ENCODE assay signal across 7 mouse cellular contexts in the genomic region with DNA sequence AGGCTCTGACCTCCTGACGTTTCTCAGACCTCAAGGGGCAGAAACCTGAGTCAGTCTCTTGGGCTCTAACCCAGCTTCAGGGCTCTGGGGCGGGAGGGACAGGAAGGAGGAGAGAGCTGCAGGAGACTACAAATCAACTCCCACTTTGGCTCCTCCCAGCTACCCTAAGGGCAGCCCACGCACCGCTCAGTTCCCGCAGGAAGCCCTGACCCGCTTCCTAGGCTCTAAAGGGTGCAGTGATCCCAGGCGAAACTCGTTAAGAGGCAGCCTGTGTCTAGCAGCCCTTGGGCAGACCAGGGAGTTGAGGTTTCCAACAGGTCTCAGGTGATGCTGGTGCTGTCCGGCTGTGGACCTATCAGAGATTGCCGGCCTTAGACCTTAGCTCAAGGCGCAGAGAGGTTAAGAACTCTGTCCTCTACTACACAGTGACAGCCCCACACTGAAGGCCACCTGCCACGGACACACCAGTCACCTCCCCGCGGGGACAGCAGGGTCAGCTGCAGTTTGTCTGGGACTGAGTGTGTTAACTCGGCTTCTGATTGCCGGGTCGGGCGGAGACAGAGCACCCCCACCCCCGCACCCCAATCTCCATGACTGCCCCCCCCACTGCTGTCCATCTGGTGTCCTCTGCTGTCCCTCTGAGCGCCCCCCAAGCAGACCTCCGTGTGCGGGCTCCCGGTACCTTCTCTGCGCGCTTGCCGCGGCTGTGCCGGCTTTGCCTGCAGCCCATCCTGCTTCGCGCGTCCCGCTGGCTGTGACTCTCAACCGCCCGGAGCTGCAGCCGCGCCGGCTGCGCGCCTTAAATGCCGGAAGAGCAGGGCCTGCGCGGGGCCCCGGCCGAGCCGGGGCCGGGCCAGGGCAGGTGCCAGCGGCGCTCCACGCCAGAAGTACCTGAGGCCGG. TPM values are rescaled to one million over a fixed set of nuclear protein-coding genes. Genes with fewer than 3 reads are reported as not detected.
DNase-seq lines count a peak whose midpoint lies in the region; ATAC-seq lines count a peak whose summit lies in the region.

Ccdc69 (minus strand) TSS at position 801 of the 901 bp plus-strand sequence.

- peak; percentile 56 for DNase-seq in WW6 (ENCODE audit: low read depth, low spot score)
- DNase-seq in cerebellum, adult 9-11 months = peak; percentile 75
- DNase-seq in gastrocnemius, adult 8-10 months (ENCODE audit: low spot score in 2 of 2) = peak; percentile 67 to 73
- peak; percentile 63 for DNase-seq in liver, embryonic 11.5 days (ENCODE audit: low spot score)
- DNase-seq in monocyte, adult 2 months (ENCODE audit: low read depth in 1 of 2, low spot score in 2 of 2) = peak; percentile 32 to 36
- peak; percentile 68 to 69 for DNase-seq in spleen, postnatal 36 days (ENCODE audit: low spot score in 2 of 2)

- H3K27ac ChIP-seq in hindbrain, embryonic 16.5 days (ENCODE audit: low read depth, low read length) = no peak within 1 kb of the TSS
- no peak within 1 kb of the TSS for H3K27ac ChIP-seq in liver, embryonic 11.5 days (ENCODE audit: low read depth, low read length)

- H3K4me2 ChIP-seq in hindbrain, embryonic 16.5 days (ENCODE audit: low read length) = peak within 1 kb of the TSS; percentile 84
- peak within 1 kb of the TSS; percentile 87 for H3K4me2 ChIP-seq in liver, embryonic 11.5 days

- H3K9ac ChIP-seq in hindbrain, embryonic 16.5 days (ENCODE audit: low read depth, low read length) = peak within 1 kb of the TSS; percentile 62
- peak within 1 kb of the TSS; percentile 62 for H3K9ac ChIP-seq in liver, embryonic 11.5 days (ENCODE audit: low read depth, low read length)

- WGBS in hindbrain, embryonic 16.5 days = under 1% methylated on average over 47 of the region's 50 CpGs
- WGBS in liver, embryonic 11.5 days = under 1% methylated on average over 49 of the region's 50 CpGs

- H3K4me3 ChIP-seq in hindbrain, embryonic 16.5 days (ENCODE audit: low read length) = peak within 1 kb of the TSS; percentile 44
- peak within 1 kb of the TSS; percentile 55 for H3K4me3 ChIP-seq in liver, embryonic 11.5 days (ENCODE audit: low read depth, low read length)

- peak; percentile 54 for ATAC-seq in hindbrain, embryonic 16.5 days
- ATAC-seq in liver, embryonic 11.5 days (replicated peaks; ENCODE audit: low FRiP score) = peak; percentile 73

- no peaks in the 10 kb centered on the region for H3K36me3 ChIP-seq in hindbrain, embryonic 16.5 days (ENCODE audit: control insufficient read depth, insufficient read depth, low read length)
- H3K36me3 ChIP-seq in liver, embryonic 11.5 days (ENCODE audit: control insufficient read depth, insufficient read depth, low read length) = no peaks in the 10 kb centered on the region

- H3K9me3 ChIP-seq in hindbrain, embryonic 16.5 days (ENCODE audit: control insufficient read depth, low read length) = no peaks in the 10 kb centered on the region
- H3K9me3 ChIP-seq in liver, embryonic 11.5 days (ENCODE audit: control insufficient read depth, low read length) = no peaks in the 10 kb centered on the region; the same call in 1 of the 2 replicates

- no peaks in the 10 kb centered on the region; the same call in 1 of the 2 replicates for H3K27me3 ChIP-seq in hindbrain, embryonic 16.5 days (replicated peaks; ENCODE audit: control insufficient read depth, insufficient read depth, low read length)
- H3K27me3 ChIP-seq in liver, embryonic 11.5 days (replicated peaks; ENCODE audit: control insufficient read depth, insufficient read depth, low read length) = no peaks in the 10 kb centered on the region

- H3K4me1 ChIP-seq in hindbrain, embryonic 16.5 days (ENCODE audit: control insufficient read depth, insufficient read depth, low read depth, low read length) = peaks cover 11% of the 10 kb centered on the region
- peaks cover 7% of the 10 kb centered on the region for H3K4me1 ChIP-seq in liver, embryonic 11.5 days (replicated peaks; ENCODE audit: control insufficient read depth, insufficient read depth, low read length)

RNA-seq across cellular contexts. Expression of gene Ccdc69, which starts in this region (rescaled TPM):
- 1 to 10 TPM; 1.8 to 4.2 (median 3.3) TPM for total RNA-seq in gastrocnemius, adult 8-10 months (2022)
- polyA plus RNA-seq in hindbrain, embryonic 16.5 days (2015; fragmentation: Nextera tagmentation; extraction: Ambion mirVana) = 0.50 and 1.00 TPM in 2 replicates
- polyA plus RNA-seq in liver, embryonic 11.5 days (2014; fragmentation: Nextera tagmentation; extraction: Ambion mirVana) = 1.2 and 1.4 TPM in 2 replicates

Comparison
In these comparisons a context has a peak if more than half of its experiments do, and no peak if none do; other contexts are left out.
1. Peak in ATAC-seq, H3K4me3 ChIP-seq, H3K9ac ChIP-seq and H3K4me2 ChIP-seq in hindbrain, embryonic 16.5 days; RNA of the gene not detected or under 1 TPM.